Mouse (Mus musculus) ES-E14 (cell line): ENCODE measurements at regions not wholly inside any gene's neighbourhood (a gene's known extent, or its start where the extent isn't known, plus 50 kb on each side); places are given as distances from the start of the nearest gene placed in this dataset.

Source experiments
- CHD2 ChIP-seq: IDR thresholded peaks from 2 replicates; pipeline ENCODE4 v1.6.1; 2014; ENCODE audit warnings: mild to moderate bottlenecking, low read depth, low read length, inconsistent platforms
- HCFC1 ChIP-seq: IDR thresholded peaks from 2 replicates; pipeline ENCODE4 v1.6.1; 2012; ENCODE audit warnings: low read length, inconsistent platforms, borderline replicate concordance; ENCODE audit not compliant: insufficient read depth
- MAFK ChIP-seq: IDR thresholded peaks from 2 replicates; pipeline ENCODE4 v1.6.1; 2014; ENCODE audit warnings: mild to moderate bottlenecking, low read depth, low read length, inconsistent platforms; ENCODE audit not compliant: insufficient read depth
- ZC3H11A ChIP-seq: IDR thresholded peaks from 2 replicates; pipeline ENCODE4 v1.6.1; 2012; ENCODE audit warnings: low read depth, mild to moderate bottlenecking, inconsistent platforms, low read length, borderline replicate concordance

DNA sequence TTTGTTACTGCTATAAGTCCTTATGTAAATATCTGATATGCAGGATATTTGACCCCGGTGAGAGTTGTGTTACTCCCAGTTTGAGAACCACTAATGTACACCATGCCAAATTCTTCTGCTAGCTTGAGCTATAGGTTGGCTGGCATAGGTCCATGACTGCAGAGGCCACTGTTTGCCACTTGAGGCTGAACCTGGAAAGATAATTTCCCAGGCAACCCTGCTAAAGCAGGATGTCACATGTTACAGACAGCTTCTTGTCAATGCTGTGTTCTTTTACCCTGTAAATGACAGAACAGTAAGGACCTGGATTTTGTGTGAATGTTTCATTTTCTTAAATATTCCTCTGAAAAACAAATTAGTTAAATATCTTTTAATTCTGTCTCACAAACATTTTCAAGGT lies 56.2 kb downstream of the Ube2dnl2 start:
- no peak for TF ChIP-seq HCFC1
- TF ChIP-seq ZC3H11A, result no peak
- TF ChIP-seq CHD2, result no peak
- no peak for TF ChIP-seq MAFK
